Mouse (Mus musculus) midbrain, embryonic 16.5 days (tissue): ENCODE results near the gene Ache. TPM values are rescaled to one million over a fixed set of nuclear protein-coding genes. Genes with fewer than 3 reads are reported as not detected.
A peak's percentile ranks its signal among the peaks of the same experiment; 100 is the strongest.

Experiments
- ATAC-seq: fragments of 200-750 bp; cut with Nextera tagmentation; 2 replicates; pipeline ENCODE4 v1.8.0; 2017; ENCODE audit warnings: moderate TSS enrichment
- H3K27ac ChIP-seq: fragments of 300-500 bp; sonication (generic); 2 replicates; pipeline ENCODE4 v1.5.1; 2014; ENCODE audit warnings: mild to moderate bottlenecking, low read length, mixed read lengths
- H3K27me3 ChIP-seq: fragments of 300-500 bp; sonication (generic); 2 replicates; pipeline ENCODE4 v1.6.1; 2014; ENCODE audit warnings: low read depth, low read length, mixed read lengths; ENCODE audit not compliant: control insufficient read depth, insufficient read depth
- H3K36me3 ChIP-seq: fragments of 300-500 bp; sonication (generic); 2 replicates; pipeline ENCODE4 v1.6.1; 2014; ENCODE audit warnings: mild to moderate bottlenecking, low read length, moderate library complexity, mixed read lengths; ENCODE audit not compliant: control insufficient read depth, insufficient read depth
- H3K4me1 ChIP-seq: fragments of 300-500 bp; sonication (generic); 2 replicates; pipeline ENCODE4 v1.6.1; 2014; ENCODE audit warnings: mild to moderate bottlenecking, low read length, mixed read lengths; ENCODE audit not compliant: control insufficient read depth, insufficient read depth
- H3K4me2 ChIP-seq: fragments of 300-500 bp; sonication (generic); 2 replicates; pipeline ENCODE4 v1.6.1; 2014; ENCODE audit warnings: mild to moderate bottlenecking, low read length, mixed read lengths
- H3K4me3 ChIP-seq: fragments of 300-500 bp; sonication (generic); 2 replicates; pipeline ENCODE4 v1.5.1; 2014; ENCODE audit warnings: low read depth, mild to moderate bottlenecking, low read length, moderate library complexity, mixed read lengths
- H3K9ac ChIP-seq: fragments of 300-500 bp; sonication (generic); 2 replicates; pipeline ENCODE4 v1.6.1; 2014; ENCODE audit warnings: low read depth, low read length, mixed read lengths
- H3K9me3 ChIP-seq: fragments of 300-500 bp; sonication (generic); replicated peaks from 2 replicates; pipeline ENCODE4 v1.6.1; 2014; ENCODE audit warnings: mild to moderate bottlenecking, low read length, mixed read lengths; ENCODE audit not compliant: control insufficient read depth, poor library complexity, severe bottlenecking
- WGBS: fragments of 180-500 bp; shearing (Covaris S2); extraction: QIAGEN DNeasy Blood & Tissue Kit; methylation state at CpG from one replicate; pipeline ENCODE4 v1.1.7; 2014; 5-methylcytosine and 5-hydroxymethylcytosine counted together
- polyA plus RNA-seq: library from polyadenylated mRNA; unstranded; fragments of >200 nt; fragmentation: Nextera tagmentation; extraction: Ambion mirVana; gene quantifications from 2 replicates; pipeline ENCODE4 v1.2.1, GENCODE M21; 2015

Ache gene
- polyA plus RNA-seq, 1 experiment from 2014 or later: 65.9 TPM

GRCm38 (mm10) chr5:137293839-137294743 is 6.8 kb downstream of the Ache start, which contains the start of gene Ufsp1:
Ufsp1 (plus strand) TSS chr5:137294629.
- H3K27ac ChIP-seq: peak within 1 kb of the TSS; percentile 86
- ATAC-seq: peak; percentile 97
- peak within 1 kb of the TSS; percentile 55 for H3K4me3 ChIP-seq
- under 1% methylated on average over 52 of the region's 52 CpGs for WGBS
- H3K9me3 ChIP-seq: no peaks in the 10 kb centered on the region
- 0 out of 2 replicates have a peak, but pooled peaks cover 4% of the 10 kb centered on the region for H3K27me3 ChIP-seq
- peaks cover 16% of the 10 kb centered on the region for H3K4me1 ChIP-seq
- H3K4me2 ChIP-seq: peak within 1 kb of the TSS; percentile 95
- peaks cover 25% of the 10 kb centered on the region for H3K36me3 ChIP-seq
- peak within 1 kb of the TSS; percentile 81 for H3K9ac ChIP-seq

GRCm38 (mm10) chr5:137294744-137295093 is 7.4 kb downstream of the Ache start:
- H3K4me2 ChIP-seq: peak overlapping the region; percentile 95
- peak; percentile 59 for ATAC-seq
- H3K27ac ChIP-seq: peak overlapping the region; percentile 85
- 8% methylated on average over 18 of the region's 18 CpGs for WGBS
- H3K4me3 ChIP-seq: peak overlapping the region; percentile 55
- peak overlapping the region; percentile 81 for H3K9ac ChIP-seq
- 0 out of 2 replicates have a peak, but pooled peaks cover 4% of the 10 kb centered on the region for H3K27me3 ChIP-seq
- H3K4me1 ChIP-seq: peaks cover 16% of the 10 kb centered on the region
- peaks cover 27% of the 10 kb centered on the region for H3K36me3 ChIP-seq
- H3K9me3 ChIP-seq: no peaks in the 10 kb centered on the region

GRCm38 (mm10) chr5:137295296-137295695 is 8.0 kb downstream of the Ache start:
- ATAC-seq: no peak
- H3K36me3 ChIP-seq: peaks cover 32% of the 10 kb centered on the region

GRCm38 (mm10) chr5:137295712-137296111 is 8.4 kb downstream of the Ache start:
- H3K36me3 ChIP-seq: peaks cover 36% of the 10 kb centered on the region

More at GRCm38 (mm10) chr5:137295296-137295695, 8.0 kb downstream of the Ache start:
- no peaks in the 10 kb centered on the region for H3K27me3 ChIP-seq
- H3K4me1 ChIP-seq: peaks cover 16% of the 10 kb centered on the region
- peak overlapping the region; percentile 55; the same call in 1 of the 2 replicates for H3K4me3 ChIP-seq
- peak overlapping the region; percentile 81 for H3K9ac ChIP-seq
- H3K4me2 ChIP-seq: peak overlapping the region; percentile 95
- WGBS: 83% methylated on average over 9 of the region's 9 CpGs
- no peaks in the 10 kb centered on the region for H3K9me3 ChIP-seq
- H3K27ac ChIP-seq: no peak overlapping the region

GRCm38 (mm10) chr5:137297126-137297525 is 9.8 kb downstream of the Ache start:
- peaks cover 16% of the 10 kb centered on the region for H3K4me1 ChIP-seq
- H3K27ac ChIP-seq: no peak overlapping the region
- H3K4me2 ChIP-seq: no peak overlapping the region
- ATAC-seq: no peak
- no peak overlapping the region for H3K4me3 ChIP-seq
- no peak overlapping the region for H3K9ac ChIP-seq
- no peaks in the 10 kb centered on the region for H3K9me3 ChIP-seq
- peaks cover 46% of the 10 kb centered on the region for H3K36me3 ChIP-seq
- H3K27me3 ChIP-seq: no peaks in the 10 kb centered on the region
- WGBS: 93% methylated on average over 14 of the region's 14 CpGs

More at GRCm38 (mm10) chr5:137295712-137296111, 8.4 kb downstream of the Ache start:
- H3K4me3 ChIP-seq: no peak overlapping the region
- H3K4me2 ChIP-seq: no peak overlapping the region
- no peak overlapping the region for H3K9ac ChIP-seq
- no peak overlapping the region for H3K27ac ChIP-seq
- peaks cover 16% of the 10 kb centered on the region for H3K4me1 ChIP-seq
- no peaks in the 10 kb centered on the region for H3K27me3 ChIP-seq
- no peak for ATAC-seq
- 89% methylated on average over 15 of the region's 15 CpGs for WGBS
- no peaks in the 10 kb centered on the region for H3K9me3 ChIP-seq

GRCm38 (mm10) chr5:137299240-137299639 is 11.9 kb downstream of the Ache start:
- no peak overlapping the region for H3K4me2 ChIP-seq
- peaks cover 14% of the 10 kb centered on the region for H3K4me1 ChIP-seq
- no peak overlapping the region for H3K4me3 ChIP-seq
- H3K27ac ChIP-seq: no peak overlapping the region
- no peak overlapping the region for H3K9ac ChIP-seq
- no peaks in the 10 kb centered on the region for H3K27me3 ChIP-seq
- no peak for ATAC-seq
- no peaks in the 10 kb centered on the region for H3K9me3 ChIP-seq
- WGBS: 93% methylated on average over 7 of the region's 7 CpGs
- H3K36me3 ChIP-seq: peaks cover 51% of the 10 kb centered on the region

GRCm38 (mm10) chr5:137301253-137301652 is 13.9 kb downstream of the Ache start:
- Histone ChIP-seq H3K4me3 (no peak overlapping the region), H3K4me2 (no peak overlapping the region), H3K9me3 (no peaks in the 10 kb centered on the region), H3K4me1 (peaks cover 27% of the 10 kb centered on the region), H3K27me3 (no peaks in the 10 kb centered on the region), H3K27ac (no peak overlapping the region), H3K36me3 (peaks cover 48% of the 10 kb centered on the region), H3K9ac (no peak overlapping the region)
- WGBS: 71% methylated on average over 21 of the region's 21 CpGs
- ATAC-seq: no peak

GRCm38 (mm10) chr5:137303609-137304008 is 16.3 kb downstream of the Ache start:
- Histone ChIP-seq H3K27me3 (no peaks in the 10 kb centered on the region), H3K9me3 (no peaks in the 10 kb centered on the region), H3K27ac (no peak overlapping the region), H3K4me2 (no peak overlapping the region), H3K9ac (no peak overlapping the region), H3K4me3 (no peak overlapping the region), H3K4me1 (peaks cover 34% of the 10 kb centered on the region), H3K36me3 (peaks cover 27% of the 10 kb centered on the region)
- no peak for ATAC-seq
- WGBS: 73% methylated on average over 4 of the region's 4 CpGs

- 92% methylated on average over 3 of the region's 3 CpGs for WGBS
- H3K36me3 ChIP-seq: peaks cover 29% of the 10 kb centered on the region
Measured at GRCm38 (mm10) chr5:137304165-137304564, 16.8 kb downstream of the Ache start.

More at GRCm38 (mm10) chr5:137304165-137304564, 16.8 kb downstream of the Ache start:
- no peak for ATAC-seq
- Histone ChIP-seq H3K9me3 (no peaks in the 10 kb centered on the region), H3K27me3 (no peaks in the 10 kb centered on the region), H3K4me3 (no peak overlapping the region), H3K4me1 (peaks cover 34% of the 10 kb centered on the region), H3K4me2 (no peak overlapping the region), H3K9ac (peak overlapping the region; percentile 31; the same call in 1 of the 2 replicates), H3K27ac (no peak overlapping the region)
